Mouse (Mus musculus): ENCODE measurements around the gene Mrps35. TPM values are rescaled to one million over a fixed set of nuclear protein-coding genes. Genes with fewer than 3 reads are reported as not detected.

Gene Mrps35
- polyA plus RNA-seq (2016; fragmentation: Nextera tagmentation; extraction: Ambion mirVana) = 122 and 134 TPM in 2 replicates

DNA sequence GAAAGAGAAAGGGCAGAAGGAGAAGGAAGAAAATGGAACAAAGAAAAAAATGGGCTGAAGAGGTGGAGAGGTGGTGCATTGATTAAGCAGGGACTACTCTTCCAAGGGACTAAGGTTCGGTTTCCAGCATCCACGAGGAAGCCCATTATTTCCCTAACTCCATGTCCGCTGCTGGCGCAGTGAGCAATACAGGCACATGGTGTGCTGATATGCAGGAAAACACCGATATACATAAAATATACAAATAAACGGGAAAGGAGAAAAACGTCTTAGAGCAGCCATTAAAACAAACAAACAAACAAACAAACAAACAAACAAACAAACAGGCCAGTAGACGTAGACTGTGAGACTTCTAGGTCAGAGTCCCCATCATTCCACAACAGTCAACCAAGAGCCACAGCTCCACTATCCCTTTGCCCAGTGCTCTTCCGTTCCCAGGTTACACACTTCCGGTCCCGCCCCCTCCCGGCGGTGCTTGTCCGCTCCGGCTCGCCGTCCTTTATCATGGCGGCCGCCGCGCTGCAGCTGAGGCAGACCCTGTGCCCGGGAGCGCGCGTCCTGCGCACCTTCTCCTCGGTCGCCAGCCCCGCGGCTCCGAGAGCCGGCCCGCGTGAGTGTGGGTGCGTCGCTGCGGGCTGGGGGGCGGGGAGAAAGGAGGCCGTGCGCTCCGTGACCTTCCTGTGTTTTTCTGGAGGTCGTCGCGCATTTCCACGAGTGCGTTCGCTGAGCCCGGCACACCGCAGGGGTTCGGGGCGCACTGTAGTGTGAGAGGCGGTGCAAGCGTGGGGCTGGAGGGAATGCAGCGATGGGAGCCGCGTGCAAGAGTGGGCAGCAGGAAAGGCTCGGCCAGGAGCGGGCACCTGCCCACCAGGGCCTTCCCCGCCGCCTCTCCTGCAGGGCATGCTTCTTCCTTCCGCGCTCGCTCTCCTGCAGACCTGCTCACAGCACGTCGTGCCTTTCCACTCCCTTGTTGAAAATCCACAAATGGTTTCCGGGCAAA is at the start of gene Mrps35:
Gene Mrps35, plus strand, starts transcription at position 474 of the 1,000 bp plus-strand sequence.
- Histone ChIP-seq H3K4me1 (peaks cover 20% of the 10 kb centered on the region), H3K4me3 (peak within 1 kb of the TSS; percentile 95), H3K36me3 (replicated peaks) (peaks cover 16% of the 10 kb centered on the region), H3K27me3 (ENCODE audit: poor library complexity, severe bottlenecking) (peaks cover 4% of the 10 kb centered on the region), H3K27ac (peak within 1 kb of the TSS; percentile 99), H3K9me3 (no peaks in the 10 kb centered on the region)
- DNase-seq (ENCODE audit: extremely low spot score, low spot score) = peak; percentile 89
- WGBS = 4% methylated on average over 66 of the region's 66 CpGs

DNA sequence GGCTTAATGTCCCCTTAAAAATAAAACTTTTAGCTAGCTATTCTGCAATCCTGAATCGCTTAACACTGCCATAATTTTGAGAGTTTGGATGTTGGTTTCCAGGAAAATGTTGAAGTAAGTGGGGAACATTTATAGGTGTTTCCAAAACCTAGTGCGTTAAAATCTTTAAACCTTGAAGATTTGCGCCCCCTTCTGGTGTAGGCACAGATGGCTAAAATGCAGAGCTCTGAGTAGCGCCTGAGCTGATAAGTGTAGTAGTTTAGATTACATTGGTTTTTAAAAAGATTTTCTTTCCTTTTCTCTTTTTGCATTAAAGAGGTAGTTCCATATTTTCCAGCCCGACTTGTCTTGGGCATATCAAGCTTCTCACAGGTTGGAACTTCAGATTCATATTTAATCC is 48.3 kb upstream of the Mrps35 start:
- 47% methylated on average over 5 of the region's 5 CpGs for WGBS
- no peaks in the 10 kb centered on the region for H3K4me1 ChIP-seq
- no peak for DNase-seq (ENCODE audit: extremely low spot score, low spot score)
- H3K27me3 ChIP-seq (ENCODE audit: poor library complexity, severe bottlenecking) = no peaks in the 10 kb centered on the region
- H3K36me3 ChIP-seq (replicated peaks) = peaks cover 20% of the 10 kb centered on the region
- H3K27ac ChIP-seq = no peak overlapping the region
- H3K9me3 ChIP-seq = no peaks in the 10 kb centered on the region
- no peak overlapping the region for H3K4me3 ChIP-seq

DNA sequence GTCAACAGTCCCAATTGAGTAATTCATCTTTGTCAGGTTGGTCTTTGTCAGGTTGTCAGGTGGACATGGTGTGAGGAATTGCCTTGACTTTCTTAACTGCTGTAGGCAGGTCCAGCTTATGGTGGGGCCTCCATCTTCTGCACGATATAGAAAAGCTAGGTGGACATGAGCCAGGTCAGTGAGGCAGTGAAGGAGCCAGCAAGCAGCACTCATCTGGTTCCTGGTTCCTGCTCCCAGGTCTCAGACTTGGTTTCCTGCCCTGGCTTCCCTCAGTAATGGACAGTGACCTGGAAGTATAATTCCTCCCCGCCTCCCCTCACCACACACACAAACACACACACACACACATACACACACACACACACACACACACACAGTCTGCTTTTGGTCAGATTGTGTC is 47.2 kb upstream of the Mrps35 start:
- no peaks in the 10 kb centered on the region for H3K9me3 ChIP-seq
- H3K27ac ChIP-seq = no peak overlapping the region
- H3K4me3 ChIP-seq = no peak overlapping the region
- DNase-seq (ENCODE audit: extremely low spot score, low spot score) = no peak
- no peaks in the 10 kb centered on the region for H3K27me3 ChIP-seq (ENCODE audit: poor library complexity, severe bottlenecking)
- peaks cover 22% of the 10 kb centered on the region for H3K36me3 ChIP-seq (replicated peaks)
- H3K4me1 ChIP-seq = no peaks in the 10 kb centered on the region
- 90% methylated on average over 2 of the region's 2 CpGs for WGBS

GRCm38 (mm10) chr6:146995878-146996277 is 46.7 kb upstream of the Mrps35 start:
- Histone ChIP-seq H3K27ac (no peak overlapping the region), H3K27me3 (ENCODE audit: poor library complexity, severe bottlenecking) (no peaks in the 10 kb centered on the region), H3K9me3 (no peaks in the 10 kb centered on the region), H3K4me1 (no peaks in the 10 kb centered on the region), H3K4me3 (no peak overlapping the region), H3K36me3 (replicated peaks) (peaks cover 24% of the 10 kb centered on the region)
- 93% methylated on average over 6 of the region's 6 CpGs for WGBS
- no peak for DNase-seq (ENCODE audit: extremely low spot score, low spot score)

DNA sequence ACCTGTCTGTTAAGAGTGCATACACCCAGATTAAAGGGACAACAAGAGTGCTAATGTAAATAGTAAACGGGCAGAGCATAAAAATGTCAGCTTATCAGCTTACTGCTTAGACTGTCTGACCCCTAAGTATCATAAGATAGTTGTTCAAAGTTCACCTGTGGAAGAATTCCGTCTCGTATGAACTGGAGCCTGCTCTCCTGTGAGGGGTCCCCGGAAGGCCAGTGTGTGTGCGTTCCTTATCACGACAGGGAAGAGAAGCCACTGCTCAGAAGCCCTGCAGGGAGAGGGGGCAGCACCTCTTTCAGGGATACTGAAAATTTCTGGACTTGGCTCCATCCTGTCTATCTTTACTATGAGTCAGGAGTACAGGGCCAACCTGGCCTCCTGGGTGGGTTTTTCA is 45.6 kb upstream of the Mrps35 start:
- H3K27me3 ChIP-seq (ENCODE audit: poor library complexity, severe bottlenecking) = no peaks in the 10 kb centered on the region
- WGBS = 88% methylated on average over 6 of the region's 6 CpGs

DNA sequence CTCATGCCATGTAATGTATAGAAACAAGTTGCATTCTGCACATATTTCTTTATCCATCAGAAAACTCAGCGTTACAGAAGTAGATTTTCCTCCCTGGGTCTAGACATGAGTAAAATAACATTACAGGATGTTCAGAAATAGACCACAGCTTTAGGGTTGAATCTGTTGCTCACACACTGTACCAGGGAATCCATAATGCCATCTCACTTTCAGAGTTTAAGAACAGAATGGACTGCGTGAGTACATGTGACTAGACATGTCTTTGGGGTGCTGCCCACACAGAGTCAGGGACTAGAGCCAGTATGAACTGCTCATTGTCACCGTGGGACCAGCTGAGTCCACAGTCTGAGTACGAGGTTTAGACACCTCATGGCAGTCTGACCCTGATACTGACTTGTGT is 43.9 kb upstream of the Mrps35 start:
- Histone ChIP-seq H3K4me3 (no peak overlapping the region), H3K4me1 (no peaks in the 10 kb centered on the region), H3K9me3 (no peaks in the 10 kb centered on the region), H3K27me3 (ENCODE audit: poor library complexity, severe bottlenecking) (no peaks in the 10 kb centered on the region), H3K36me3 (replicated peaks) (peaks cover 33% of the 10 kb centered on the region), H3K27ac (no peak overlapping the region)
- WGBS = 94% methylated on average over 4 of the region's 4 CpGs
- no peak for DNase-seq (ENCODE audit: extremely low spot score, low spot score)

More for the DNA sequence above, 45.6 kb upstream of the Mrps35 start:
- Histone ChIP-seq H3K27ac (no peak overlapping the region), H3K4me1 (no peaks in the 10 kb centered on the region), H3K4me3 (no peak overlapping the region), H3K36me3 (replicated peaks) (peaks cover 31% of the 10 kb centered on the region), H3K9me3 (no peaks in the 10 kb centered on the region)
- DNase-seq (ENCODE audit: extremely low spot score, low spot score) = no peak

- H3K27me3 ChIP-seq (ENCODE audit: poor library complexity, severe bottlenecking) = no peaks in the 10 kb centered on the region
- DNase-seq (ENCODE audit: extremely low spot score, low spot score) = no peak
- no peak overlapping the region for H3K27ac ChIP-seq
- H3K9me3 ChIP-seq = no peaks in the 10 kb centered on the region
- WGBS = 91% methylated on average over 9 of the region's 9 CpGs
- peaks cover 33% of the 10 kb centered on the region for H3K36me3 ChIP-seq (replicated peaks)
- no peak overlapping the region for H3K4me3 ChIP-seq
- H3K4me1 ChIP-seq = no peaks in the 10 kb centered on the region
These were observed 43.3 kb upstream of the Mrps35 start for GRCm38 (mm10) chr6:146999302-146999701.

DNA sequence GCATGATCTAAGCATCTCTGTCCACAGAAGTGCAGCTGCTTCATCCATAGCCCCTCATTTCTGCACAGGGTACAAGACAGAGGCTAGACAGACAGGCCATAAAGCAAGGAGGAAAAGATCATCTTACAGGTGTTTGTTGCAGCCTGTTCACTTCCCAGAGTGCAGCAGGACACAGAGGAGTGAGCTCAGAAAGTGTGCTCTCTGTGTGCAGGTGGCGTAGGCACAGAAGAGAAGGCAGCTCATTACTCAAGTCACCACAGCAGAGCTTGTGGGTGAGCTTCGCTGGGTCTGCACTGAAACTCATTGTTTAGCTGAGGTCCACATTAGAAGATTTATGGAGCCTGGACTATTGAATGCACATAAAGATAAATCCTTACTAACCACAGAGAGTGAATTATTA is 42.8 kb upstream of the Mrps35 start:
- no peak overlapping the region for H3K4me3 ChIP-seq
- H3K4me1 ChIP-seq = no peaks in the 10 kb centered on the region
- H3K27me3 ChIP-seq (ENCODE audit: poor library complexity, severe bottlenecking) = no peaks in the 10 kb centered on the region
- no peaks in the 10 kb centered on the region for H3K9me3 ChIP-seq
- H3K27ac ChIP-seq = no peak overlapping the region
- no peak for DNase-seq (ENCODE audit: extremely low spot score, low spot score)
- peaks cover 33% of the 10 kb centered on the region for H3K36me3 ChIP-seq (replicated peaks)
- 88% methylated on average over 2 of the region's 2 CpGs for WGBS

GRCm38 (mm10) chr6:147008148-147008547 is 34.4 kb upstream of the Mrps35 start:
- no peaks in the 10 kb centered on the region for H3K27me3 ChIP-seq (ENCODE audit: poor library complexity, severe bottlenecking)
- 60% methylated on average over 3 of the region's 3 CpGs for WGBS
- H3K36me3 ChIP-seq (replicated peaks) = peaks cover 14% of the 10 kb centered on the region
- no peaks in the 10 kb centered on the region for H3K9me3 ChIP-seq
- H3K4me3 ChIP-seq = no peak overlapping the region
- H3K4me1 ChIP-seq = no peaks in the 10 kb centered on the region
- H3K27ac ChIP-seq = no peak overlapping the region
- DNase-seq (ENCODE audit: extremely low spot score, low spot score) = peak; percentile 46

GRCm38 (mm10) chr6:147010358-147010757 is 32.2 kb upstream of the Mrps35 start:
- Histone ChIP-seq H3K4me1 (no peaks in the 10 kb centered on the region), H3K27me3 (ENCODE audit: poor library complexity, severe bottlenecking) (no peaks in the 10 kb centered on the region), H3K27ac (no peak overlapping the region), H3K36me3 (replicated peaks) (peaks cover 18% of the 10 kb centered on the region), H3K4me3 (no peak overlapping the region), H3K9me3 (no peaks in the 10 kb centered on the region)
- no peak for DNase-seq (ENCODE audit: extremely low spot score, low spot score)
- 93% methylated on average over 6 of the region's 6 CpGs for WGBS

- Histone ChIP-seq H3K27me3 (ENCODE audit: poor library complexity, severe bottlenecking) (no peaks in the 10 kb centered on the region), H3K9me3 (no peaks in the 10 kb centered on the region), H3K4me1 (no peaks in the 10 kb centered on the region), H3K27ac (no peak overlapping the region), H3K4me3 (no peak overlapping the region), H3K36me3 (replicated peaks) (peaks cover 18% of the 10 kb centered on the region)
- 93% methylated on average over 15 of the region's 15 CpGs for WGBS
- DNase-seq (ENCODE audit: extremely low spot score, low spot score) = no peak
These were observed 31.6 kb upstream of the Mrps35 start for GRCm38 (mm10) chr6:147010811-147011520.

- peaks cover 17% of the 10 kb centered on the region for H3K36me3 ChIP-seq (replicated peaks)
- H3K4me3 ChIP-seq = no peak overlapping the region
- no peak overlapping the region for H3K27ac ChIP-seq
- WGBS = 78% methylated on average over 6 of the region's 6 CpGs
- no peaks in the 10 kb centered on the region for H3K9me3 ChIP-seq
- no peak for DNase-seq (ENCODE audit: extremely low spot score, low spot score)
- H3K4me1 ChIP-seq = no peaks in the 10 kb centered on the region
- H3K27me3 ChIP-seq (ENCODE audit: poor library complexity, severe bottlenecking) = no peaks in the 10 kb centered on the region
These were observed 31.0 kb upstream of the Mrps35 start for GRCm38 (mm10) chr6:147011555-147011954.

- H3K9me3 ChIP-seq = no peaks in the 10 kb centered on the region
- WGBS = 88% methylated on average over 6 of the region's 6 CpGs
- H3K27me3 ChIP-seq (ENCODE audit: poor library complexity, severe bottlenecking) = no peaks in the 10 kb centered on the region
- DNase-seq (ENCODE audit: extremely low spot score, low spot score) = no peak
- H3K36me3 ChIP-seq (replicated peaks) = peaks cover 18% of the 10 kb centered on the region
- no peak overlapping the region for H3K27ac ChIP-seq
- no peaks in the 10 kb centered on the region for H3K4me1 ChIP-seq
- H3K4me3 ChIP-seq = no peak overlapping the region
These were observed 30.6 kb upstream of the Mrps35 start for GRCm38 (mm10) chr6:147011977-147012376.
